Mouse (Mus musculus) Patski (cell line): ENCODE results near the gene Btg2. TPM values are rescaled to one million over a fixed set of nuclear protein-coding genes. Genes with fewer than 3 reads are reported as not detected.

Experiments
- ATAC-seq: fragments of 100-300 bp; one replicate; pipeline ENCODE4 v1.8.0; 2021
- CTCF ChIA-PET: fragments of 350-600 bp; sonication (Branson Sonifier 250); formaldehyde crosslinking; loops from one replicate; lab custom pipeline; 2022; ENCODE audit warnings: inconsistent platforms; lab: Charles Lee
- POLR2A ChIA-PET: fragments of 350-600 bp; sonication (Branson Sonifier 250); formaldehyde crosslinking; loops from one replicate; lab custom pipeline; 2022; ENCODE audit warnings: antibody characterized with exemption, inconsistent platforms; lab: Charles Lee
- DNase-seq: peaks from one replicate; pipeline ENCODE4 v3.0.0-alpha.2; 2011; ENCODE audit warnings: low read depth, low spot score
- H3K27me3 ChIP-seq: fragments of 371-371 bp; one replicate; pipeline ENCODE4 v1.5.1; 2021
- CTCF ChIP-seq: fragments of 100-300 bp; IDR thresholded peaks from one replicate; pipeline ENCODE4 v1.5.1; 2021
- in situ Hi-C: fragments of 300-500 bp; cut with MboI; formaldehyde crosslinking; loops from 3 replicates; pipeline ENCODE4 v1.11.1; 2018; ENCODE audit warnings: low pct_unique_long_range_greater_than_20kb, mixed read lengths
- polyA plus RNA-seq: library from polyadenylated mRNA; unstranded; gene quantifications from one replicate; pipeline ENCODE4 v1.2.3, GENCODE M21; 2021

The Btg2 gene
- polyA plus RNA-seq, 1 experiment from 2014 or later: 90.2 TPM

DNA sequence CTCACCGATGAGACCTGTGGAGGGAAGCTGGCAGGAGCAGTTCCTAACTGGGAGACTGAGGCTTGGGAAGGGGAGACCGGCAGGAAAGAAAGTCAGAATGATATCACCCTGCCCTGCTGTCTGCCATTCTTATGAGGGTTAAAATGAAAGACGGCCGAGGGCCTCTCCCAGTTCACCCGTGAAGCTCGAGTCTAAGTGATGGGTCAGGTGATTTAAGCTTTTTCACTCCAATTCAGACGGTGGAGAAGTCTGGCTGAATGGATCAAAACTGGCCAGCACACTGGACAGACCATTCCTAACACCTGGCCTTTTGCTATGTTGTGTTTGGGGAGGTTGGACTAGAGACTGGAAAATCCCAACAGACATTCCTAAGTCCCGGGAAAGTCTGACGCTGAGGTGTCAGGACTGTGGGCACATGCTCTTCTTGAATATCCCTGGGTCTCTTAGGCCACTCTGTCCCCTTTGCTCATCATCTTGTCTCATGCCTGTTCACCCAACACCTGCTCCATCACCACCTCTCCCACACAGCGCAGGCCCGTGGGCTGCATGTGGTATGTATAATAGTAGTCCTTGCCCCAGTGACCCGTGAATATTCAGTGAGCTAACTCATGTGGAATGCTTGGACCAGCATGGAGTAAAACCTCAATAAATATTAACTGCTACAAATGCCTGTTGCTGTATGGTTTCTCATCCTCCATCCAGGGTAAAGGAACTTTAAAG lies 20.8 kb upstream of the Btg2 start:
- H3K27me3 ChIP-seq: no peaks in the 10 kb centered on the region
- in situ Hi-C loops: loop anchor here (5.0 to 25.0 kb wide), 3 partner anchors 42 to 887 kb away; no protein-coding TSS in a partner anchor
- no peak for TF ChIP-seq CTCF
- CTCF ChIA-PET: interaction anchor here (1.3 to 9.8 kb wide), 5 partner anchors 17 to 44 kb away, joined by 4 to 72 read pairs (median 6); partner anchors contain the start of gene Btg2
- POLR2A ChIA-PET: interaction anchor here (1.0 to 4.0 kb wide), 7 partner anchors 8 to 39 kb away, joined by 3 to 25 read pairs (median 4); partner anchors contain the start of gene Btg2
- DNase-seq: no peak
- peak; percentile 59 for ATAC-seq

DNA sequence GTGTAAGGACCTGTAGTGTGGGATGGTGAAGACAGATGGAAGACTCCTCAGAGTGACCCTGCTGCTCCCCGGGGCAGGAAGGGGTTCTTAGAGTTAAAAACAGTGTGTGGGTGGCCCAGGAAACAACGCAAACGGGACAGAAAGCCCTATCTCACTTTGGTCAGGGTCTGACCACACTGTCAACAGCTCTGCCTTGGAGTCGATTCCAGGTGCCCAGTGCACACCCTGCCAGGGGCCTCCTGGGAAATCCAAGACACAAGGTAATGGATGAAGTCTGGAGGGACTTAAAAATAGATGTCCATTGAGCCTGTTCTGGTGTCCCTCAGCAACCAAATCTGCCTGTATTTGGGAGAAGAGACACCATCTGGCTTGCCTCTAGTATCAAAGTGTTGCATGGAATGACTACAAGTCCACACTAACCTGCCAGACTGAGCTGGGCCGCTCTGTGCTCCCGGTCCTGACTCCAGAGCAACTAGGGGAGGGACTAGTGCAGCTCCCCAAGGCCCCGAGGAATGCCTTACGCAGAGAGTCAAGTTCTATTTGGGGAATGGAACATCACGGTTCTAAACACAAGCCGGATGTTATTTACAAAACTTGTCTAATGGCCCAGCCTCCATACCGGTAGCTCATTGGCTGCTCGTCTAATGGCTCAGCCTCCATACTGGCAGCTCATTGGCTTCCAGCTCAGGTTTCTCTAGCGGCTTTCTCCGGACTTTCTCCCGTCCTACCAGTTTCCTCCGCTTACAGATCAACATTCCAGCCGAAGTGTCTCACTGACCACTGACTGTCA lies 20.0 kb upstream of the Btg2 start:
- POLR2A ChIA-PET: interaction anchor here (1.0 to 4.0 kb wide), 7 partner anchors 8 to 38 kb away, joined by 3 to 25 read pairs (median 5); partner anchors contain the start of gene Btg2
- ATAC-seq (peak; percentile 83), DNase-seq (peak; percentile 88)
- TF ChIP-seq CTCF: no peak
- CTCF ChIA-PET: interaction anchor here (1.3 to 9.8 kb wide), 7 partner anchors 11 to 43 kb away, joined by 3 to 72 read pairs (median 6); partner anchors contain the start of gene Btg2
- H3K27me3 ChIP-seq: no peaks in the 10 kb centered on the region
- in situ Hi-C loops: loop anchor here (25.0 kb wide), 1 partner anchor 887 kb away; no protein-coding TSS in a partner anchor

DNA sequence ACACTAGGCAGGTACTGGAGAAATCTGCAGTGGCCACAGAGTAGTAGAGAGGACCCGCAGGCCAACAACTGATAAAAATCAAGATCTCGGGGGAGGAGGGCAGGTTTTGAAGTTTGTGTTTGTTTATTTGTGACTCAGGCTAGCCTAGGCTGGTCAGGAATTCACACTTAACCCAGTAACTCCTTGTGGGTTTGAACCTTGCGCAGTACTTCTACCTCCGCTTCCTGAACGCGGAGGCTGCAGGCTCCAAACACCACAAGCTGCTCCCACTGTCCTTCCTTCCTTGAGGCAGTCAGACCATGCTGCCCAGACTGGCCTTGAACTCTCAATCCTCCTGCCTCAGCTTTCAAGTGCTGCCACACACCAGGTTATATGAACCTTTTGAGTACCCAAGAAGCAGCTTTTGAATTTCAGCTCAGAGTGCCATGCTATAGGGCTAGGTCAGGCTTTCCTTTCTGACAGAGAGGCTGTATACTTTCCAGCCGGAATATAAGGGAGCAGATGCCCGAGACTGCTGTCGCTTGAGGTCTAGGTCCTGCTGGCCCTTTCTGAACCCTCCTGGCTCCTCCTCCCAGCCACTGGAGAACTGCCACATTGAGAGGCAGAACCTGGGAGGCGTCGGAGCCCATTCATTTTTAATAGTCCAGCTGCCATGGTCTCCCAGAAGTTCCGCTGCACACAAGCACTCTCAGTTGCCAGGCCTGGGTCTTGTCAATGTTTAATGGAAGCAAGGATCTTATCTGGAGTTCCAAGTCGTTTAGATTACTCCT lies 19.2 kb upstream of the Btg2 start:
- ChIA-PET POLR2A (interaction anchor here (1.7 to 4.0 kb wide), 4 partner anchors 16 to 35 kb away, joined by 5 to 25 read pairs (median 5); partner anchors contain the start of gene Btg2), CTCF (interaction anchor here (1.4 to 9.8 kb wide), 4 partner anchors 10 to 43 kb away, joined by 3 to 72 read pairs (median 10); no protein-coding TSS in a partner anchor)
- no peak for TF ChIP-seq CTCF
- in situ Hi-C loops: loop anchor here (25.0 kb wide), 1 partner anchor 886 kb away; no protein-coding TSS in a partner anchor
- H3K27me3 ChIP-seq: no peaks in the 10 kb centered on the region
- ATAC-seq: no peak
- no peak for DNase-seq

DNA sequence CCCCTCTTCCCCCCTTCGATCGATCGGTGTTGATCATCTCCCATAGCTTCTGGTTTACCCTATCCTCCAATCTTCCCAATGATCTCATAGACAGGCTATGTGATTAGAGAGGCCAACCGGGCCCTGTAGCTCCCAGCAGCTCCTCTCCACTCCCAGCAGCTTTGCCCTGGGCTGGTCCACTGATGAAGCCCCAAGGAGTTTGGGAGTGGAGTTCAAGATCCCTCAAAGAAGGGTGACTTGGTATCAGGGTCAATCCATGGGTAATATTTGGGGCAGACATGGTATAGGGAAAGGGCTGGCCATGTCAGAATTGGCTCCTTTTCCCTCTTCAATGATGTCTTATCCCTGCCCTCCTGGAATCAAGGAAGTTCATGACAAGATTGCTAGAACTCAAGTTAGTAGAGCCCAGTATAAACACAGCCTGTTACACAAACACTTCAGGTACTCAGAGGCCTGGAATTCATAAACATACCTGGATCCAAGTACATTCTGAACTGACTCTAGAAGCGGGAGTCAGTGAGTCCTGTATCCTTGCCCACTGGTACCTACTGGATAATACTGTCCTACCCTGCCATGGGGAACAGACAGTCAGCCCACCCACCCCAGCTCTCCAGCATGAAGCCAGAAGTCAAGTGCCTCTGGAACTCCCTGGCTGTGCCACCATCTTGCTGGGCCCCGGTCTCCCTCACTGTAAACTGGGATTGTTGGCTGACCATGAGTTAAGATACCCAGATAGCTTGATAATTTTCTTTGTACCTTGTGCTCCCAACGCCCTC lies 18.3 kb upstream of the Btg2 start:
- no peak for TF ChIP-seq CTCF
- ChIA-PET POLR2A (interaction anchor here (1.7 to 4.0 kb wide), 3 partner anchors 18 to 34 kb away, joined by 5 to 25 read pairs (median 5); partner anchors contain the start of gene Btg2), CTCF (interaction anchor here (1.4 to 9.8 kb wide), 3 partner anchors 9 to 42 kb away, joined by 3 to 72 read pairs (median 9); no protein-coding TSS in a partner anchor)
- DNase-seq: no peak
- H3K27me3 ChIP-seq: no peaks in the 10 kb centered on the region
- in situ Hi-C loops: loop anchor here (25.0 kb wide), 1 partner anchor 885 kb away; no protein-coding TSS in a partner anchor
- no peak for ATAC-seq

DNA sequence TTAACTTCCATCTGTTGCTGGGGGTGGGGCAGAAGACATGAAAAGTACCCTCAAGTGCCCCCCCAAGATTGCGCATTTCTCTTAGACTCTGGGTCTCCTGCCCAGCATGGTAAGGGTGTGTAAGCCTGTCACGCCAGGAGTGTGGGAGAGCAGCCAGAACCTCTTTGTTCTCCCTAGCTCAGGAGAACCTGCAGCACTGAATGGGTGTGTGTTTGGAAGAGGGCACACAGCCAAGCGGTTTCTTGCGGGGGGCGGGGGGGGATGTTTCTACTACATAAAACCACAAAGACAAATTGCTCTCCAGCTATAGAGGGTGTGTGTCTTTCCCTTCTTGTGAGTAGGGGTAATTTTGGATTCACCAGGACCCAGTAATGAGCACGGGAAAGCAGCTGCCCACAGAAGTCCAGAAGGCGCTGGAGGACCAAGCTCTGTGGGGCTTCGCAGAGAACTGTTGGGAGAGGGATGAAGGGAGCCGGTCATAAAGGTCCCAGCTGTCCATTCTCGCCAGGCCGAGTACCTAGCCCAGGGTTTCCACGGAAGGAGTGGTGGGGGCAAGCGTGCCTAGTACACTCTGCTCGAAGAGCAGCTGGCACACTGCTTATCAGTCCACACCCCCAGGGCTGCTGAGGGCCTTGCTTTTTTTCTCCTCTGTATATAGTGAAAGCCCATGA lies 17.5 kb upstream of the Btg2 start:
- ChIA-PET POLR2A (interaction anchor here (0.6 to 4.0 kb wide), 3 partner anchors 18 to 1676 kb away, joined by 3 to 25 read pairs (median 5); partner anchors contain the start of gene Btg2), CTCF (no interaction called here)
- no peaks in the 10 kb centered on the region for H3K27me3 ChIP-seq
- in situ Hi-C loops: loop anchor here (25.0 kb wide), 1 partner anchor 884 kb away; no protein-coding TSS in a partner anchor
- TF ChIP-seq CTCF: no peak
- ATAC-seq: no peak
- no peak for DNase-seq

DNA sequence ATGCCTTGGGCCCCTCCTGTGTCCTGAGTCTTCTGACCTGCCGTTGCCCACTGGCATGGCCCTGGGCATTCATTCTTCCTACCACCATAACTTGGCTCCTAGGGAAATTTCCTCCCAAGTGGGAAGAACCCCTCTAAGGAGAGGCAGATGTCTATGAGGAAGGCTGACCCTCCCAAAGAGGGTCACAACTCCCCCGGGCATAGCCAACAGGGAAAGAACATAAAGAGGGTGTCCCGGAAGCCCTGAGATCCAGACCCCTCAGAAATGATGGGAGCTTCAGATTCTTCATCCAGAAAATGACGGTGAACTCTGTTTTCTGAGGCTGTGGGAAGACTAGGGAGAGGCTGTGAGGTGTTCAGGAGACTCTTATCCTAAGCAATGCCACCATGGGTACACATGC lies 16.8 kb upstream of the Btg2 start:
- ATAC-seq (no peak), DNase-seq (no peak)
- ChIA-PET POLR2A (interaction anchor here (0.6 to 2.3 kb wide), 2 partner anchors 14 to 1675 kb away, joined by 3 to 5 read pairs; no protein-coding TSS in a partner anchor), CTCF (interaction anchor here (1.7 kb wide), 1 partner anchor 19 kb away, joined by 5 read pairs; no protein-coding TSS in a partner anchor)
- TF ChIP-seq CTCF: no peak
- in situ Hi-C loops: loop anchor here (25.0 kb wide), 1 partner anchor 883 kb away; no protein-coding TSS in a partner anchor
- no peaks in the 10 kb centered on the region for H3K27me3 ChIP-seq

DNA sequence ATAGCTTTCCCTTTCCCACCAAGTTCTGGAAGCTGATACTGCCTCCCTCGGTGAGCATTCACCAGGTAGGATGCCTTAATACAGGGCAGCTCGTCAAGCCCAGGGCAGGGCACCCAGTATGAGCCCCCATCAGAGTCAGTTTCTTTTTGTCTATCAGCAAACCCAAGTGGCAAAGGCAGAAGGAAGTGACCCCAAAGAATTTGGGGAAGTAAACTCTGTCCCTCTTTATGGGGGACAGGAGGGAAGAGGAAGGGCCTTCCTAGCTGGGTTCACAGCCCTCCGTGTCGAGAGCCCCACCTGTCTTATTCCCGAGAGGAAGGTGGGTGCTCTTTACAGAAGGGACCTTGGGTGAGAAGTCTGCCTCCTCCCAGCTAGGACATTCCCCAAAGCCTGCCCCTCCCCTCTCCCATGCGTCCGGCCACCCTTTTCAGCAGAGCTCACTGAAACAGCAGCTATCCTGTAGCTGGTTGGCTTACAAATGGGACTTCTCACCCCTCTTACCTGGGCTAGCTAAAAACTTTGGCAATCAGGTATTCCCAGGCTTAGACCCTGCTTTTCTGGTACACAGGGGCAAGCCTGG lies 16.2 kb upstream of the Btg2 start:
- ATAC-seq (no peak), DNase-seq (no peak)
- no peak for TF ChIP-seq CTCF
- no peaks in the 10 kb centered on the region for H3K27me3 ChIP-seq
- POLR2A ChIA-PET: interaction anchor here (1.3 to 2.3 kb wide), 2 partner anchors 13 to 15 kb away, joined by 4 to 5 read pairs; no protein-coding TSS in a partner anchor
- in situ Hi-C loops: loop anchor here (25.0 kb wide), 1 partner anchor 883 kb away; no protein-coding TSS in a partner anchor
- CTCF ChIA-PET: interaction anchor here (1.7 kb wide), 1 partner anchor 18 kb away, joined by 5 read pairs; no protein-coding TSS in a partner anchor
